Comparison of ENCODE assay signal across 16 mouse cellular contexts in the genomic region with DNA sequence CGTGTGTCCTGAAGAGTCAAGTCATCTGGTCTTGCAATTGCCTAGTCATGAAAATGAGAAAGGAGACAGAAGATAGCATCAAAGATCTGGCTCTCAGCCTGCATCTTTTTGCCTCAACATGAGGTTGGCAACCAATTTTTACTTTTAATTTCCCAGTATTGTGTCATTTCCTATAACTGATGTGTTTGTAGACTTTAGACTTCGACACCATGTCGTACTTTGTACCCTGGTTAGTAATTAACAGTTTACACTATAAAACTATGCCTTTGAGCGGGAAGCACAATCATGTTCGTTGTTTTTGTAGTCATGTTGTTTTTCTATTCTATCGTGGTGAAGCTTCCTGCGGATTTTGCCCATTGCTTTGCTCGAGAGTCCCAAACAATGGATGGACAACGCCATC. TPM values are rescaled to one million over a fixed set of nuclear protein-coding genes. Genes with fewer than 3 reads are reported as not detected.
"Had no signal": no experiment of that assay in that cellular context is flagged by ENCODE, and none has a peak within 500 bp of the region (broad histone marks: within the 10 kb centered on the region; RNA-seq: fewer than 3 reads in every experiment).

No protein-coding gene starts in this region.

- ATAC-seq: inflammation-experienced regulatory T-cells, adult 6 months; midbrain, embryonic 15.5 days had no signal

- H3K4me2 ChIP-seq: limb, embryonic 15.5 days; liver, embryonic 15.5 days; lung, embryonic 14.5 days; midbrain, embryonic 11.5 days; midbrain, embryonic 15.5 days; neural tube, embryonic 13.5 days; stomach, embryonic 15.5 days had no signal

- H3K9ac ChIP-seq: limb, embryonic 15.5 days; liver, embryonic 15.5 days; lung, embryonic 14.5 days; midbrain, embryonic 15.5 days; neural tube, embryonic 13.5 days; stomach, embryonic 15.5 days had no signal

- H3K4me3 ChIP-seq: left cerebral cortex, adult 2 months; limb, embryonic 15.5 days; liver, embryonic 15.5 days; megakaryocyte, embryonic 14.5 days; midbrain, embryonic 15.5 days; neural tube, embryonic 13.5 days; stomach, embryonic 15.5 days had no signal

- H3K4me1 ChIP-seq: megakaryocyte, embryonic 14.5 days; midbrain, embryonic 15.5 days; neural tube, embryonic 13.5 days had no signal

- H3K9me3 ChIP-seq: limb, embryonic 15.5 days; liver, embryonic 15.5 days; megakaryocyte, embryonic 14.5 days; midbrain, embryonic 15.5 days; neural tube, embryonic 13.5 days; stomach, embryonic 15.5 days had no signal

- H3K27ac ChIP-seq: left cerebral cortex, adult 2 months; liver, embryonic 15.5 days; macrophage; midbrain, embryonic 15.5 days; neural tube, embryonic 13.5 days had no signal

- H3K36me3 ChIP-seq: limb, embryonic 15.5 days; liver, embryonic 15.5 days; midbrain, embryonic 15.5 days; neural tube, embryonic 13.5 days; stomach, embryonic 15.5 days had no signal

- H3K27me3 ChIP-seq: limb, embryonic 15.5 days; liver, embryonic 15.5 days; midbrain, embryonic 15.5 days; neural tube, embryonic 13.5 days; stomach, embryonic 15.5 days had no signal

- DNase-seq: lung, postnatal 14 days; retina, postnatal 1 day; right cerebral cortex, postnatal 4 days; thymus, postnatal 4 days had no signal

RNA-seq across cellular contexts. Expression of gene Sertad4, which starts 42.8 kb away (rescaled TPM):
- total RNA-seq: monocyte, adult 5-6 weeks had no signal
- polyA plus RNA-seq: inflammation-experienced regulatory T-cells, adult 6 months; macrophage had no signal
